ENCODE assay signal across 9 mouse cellular contexts in genomic region chr6:127769275-127770156, GRCm38 (mm10). TPM values are rescaled to one million over a fixed set of nuclear protein-coding genes. Genes with fewer than 3 reads are reported as not detected.
DNase-seq lines count a peak whose midpoint lies in the region; ATAC-seq and TF ChIP-seq lines count a peak whose summit lies in the region.
"Had no signal": no experiment of that assay in that cellular context is flagged by ENCODE, and none has a peak within 500 bp of the region (broad histone marks: within the 10 kb centered on the region; RNA-seq: fewer than 3 reads in every experiment).

Prmt8 (minus strand) TSS chr6:127769472.

- H3K4me1 ChIP-seq in lung, adult 2 months (ENCODE audit: control insufficient read depth, insufficient read depth, low read length), result no peaks in the 10 kb centered on the region
- H3K4me1 ChIP-seq in embryonic facial prominence, embryonic 15.5 days, result peaks cover 39% of the 10 kb centered on the region
- peaks cover 7% of the 10 kb centered on the region; the same call in 1 of the 2 replicates for H3K4me1 ChIP-seq in neural tube, embryonic 11.5 days (ENCODE audit: control insufficient read depth, insufficient read depth, low read length)

- ATAC-seq in embryonic facial prominence, embryonic 15.5 days (ENCODE audit: insufficient number of reproducible peaks, low FRiP score, low TSS enrichment, low read depth), result no peak
- ATAC-seq in neural tube, embryonic 11.5 days (ENCODE audit: insufficient read depth, low FRiP score, low TSS enrichment), result peak; percentile 42

- 3% methylated on average over 35 of the region's 42 CpGs for WGBS in lung, adult 2 months
- 1% methylated on average over 40 of the region's 42 CpGs for WGBS in embryonic facial prominence, embryonic 15.5 days
- WGBS in neural tube, embryonic 11.5 days, result under 1% methylated on average over 31 of the region's 42 CpGs

- no peaks in the 10 kb centered on the region for H3K9me3 ChIP-seq in embryonic facial prominence, embryonic 15.5 days (replicated peaks)
- H3K9me3 ChIP-seq in neural tube, embryonic 11.5 days (ENCODE audit: control insufficient read depth, low read length), result no peaks in the 10 kb centered on the region

- no peak for TF ChIP-seq POLR2A in lung, adult 2 months (IDR thresholded peaks at IDR 0.05; ENCODE audit: borderline replicate concordance, extremely low read depth, low read depth, low read length)

- peaks cover 80% of the 10 kb centered on the region for H3K27me3 ChIP-seq in embryonic facial prominence, embryonic 15.5 days
- H3K27me3 ChIP-seq in neural tube, embryonic 11.5 days (ENCODE audit: control insufficient read depth, insufficient read depth, low read length), result peaks cover 22% of the 10 kb centered on the region

- no peak for DNase-seq in lung, adult 2 months
- DNase-seq in lung, postnatal 25 days (ENCODE audit: low spot score), result no peak
- peak; percentile 41 to 45 for DNase-seq in layer of hippocampus, postnatal 10 days (ENCODE audit: low spot score in 2 of 2)
- DNase-seq in neural tube, embryonic 11.5 days (ENCODE audit: low spot score), result peak; percentile 63
- no peak for DNase-seq in ovary, postnatal 14 days (ENCODE audit: low spot score)
- DNase-seq in gastrocnemius, postnatal 25 days, result no peak
- DNase-seq in adrenal gland, adult 2 months, result no peak

- peak within 1 kb of the TSS; percentile 80 for H3K4me2 ChIP-seq in embryonic facial prominence, embryonic 15.5 days (replicated peaks)
- H3K4me2 ChIP-seq in neural tube, embryonic 11.5 days (ENCODE audit: low read depth), result peak within 1 kb of the TSS; percentile 94

- no peak for TF ChIP-seq CTCF in lung, adult 2 months (IDR thresholded peaks at IDR 0.05; ENCODE audit: insufficient read depth, low read length)

- peak within 1 kb of the TSS; percentile 47 for H3K4me3 ChIP-seq in lung, adult 2 months (replicated peaks; ENCODE audit: extremely low read depth, low read depth, low read length)
- H3K4me3 ChIP-seq in embryonic facial prominence, embryonic 15.5 days (replicated peaks), result peak within 1 kb of the TSS; percentile 43
- H3K4me3 ChIP-seq in neural tube, embryonic 11.5 days (ENCODE audit: low read depth, low read length), result peak within 1 kb of the TSS; percentile 70

- H3K27ac ChIP-seq in embryonic facial prominence, embryonic 15.5 days (replicated peaks), result no peak within 1 kb of the TSS
- peak within 1 kb of the TSS; percentile 77 for H3K27ac ChIP-seq in neural tube, embryonic 11.5 days (ENCODE audit: low read depth, low read length)

- H3K9ac ChIP-seq in embryonic facial prominence, embryonic 15.5 days, result no peak within 1 kb of the TSS
- peak within 1 kb of the TSS; percentile 54 for H3K9ac ChIP-seq in neural tube, embryonic 11.5 days (ENCODE audit: low read length)

- no peaks in the 10 kb centered on the region for H3K36me3 ChIP-seq in embryonic facial prominence, embryonic 15.5 days
- H3K36me3 ChIP-seq in neural tube, embryonic 11.5 days (ENCODE audit: control insufficient read depth, insufficient read depth, low read length), result no peaks in the 10 kb centered on the region

RNA-seq across cellular contexts. Expression of gene Prmt8, which starts in this region (rescaled TPM):
- polyA plus RNA-seq in lung, adult 2 months (2012; rRNA removed), result 2.1 and 4.9 TPM in 2 replicates
- 1.1 and 2.0 TPM in 2 replicates for polyA plus RNA-seq in embryonic facial prominence, embryonic 15.5 days (2015; fragmentation: Nextera tagmentation; extraction: Ambion mirVana)
- 10 to 100 TPM; 81.0 to 84.0 TPM for total RNA-seq in layer of hippocampus, postnatal 10 days (2021)
- polyA plus RNA-seq in neural tube, embryonic 11.5 days (2014; fragmentation: Nextera tagmentation; extraction: Ambion mirVana), result 31.7 and 34.6 TPM in 2 replicates
- total RNA-seq in gastrocnemius, postnatal 25 days (2021), result not detected
- total RNA-seq in adrenal gland, adult 2 months (2021), result not detected
- polyA plus RNA-seq in adrenal gland, adult 2 months (2012; rRNA removed), result not detected in 2 replicates
- polyA plus RNA-seq: liver, embryonic 16.5 days had no signal

Comparison
In these comparisons a context has a peak if more than half of its experiments do, and no peak if none do; other contexts are left out.
1. RNA of gene Prmt8 (total RNA-seq): 81.0 to 84.0 TPM in layer of hippocampus, postnatal 10 days; not detected in adrenal gland, adult 2 months and not detected in gastrocnemius, postnatal 25 days; every median in the first group is over 10 times any median in the second.
2. DNase-seq: peak in layer of hippocampus, postnatal 10 days (2 of 2) and neural tube, embryonic 11.5 days (single experiment); none in lung, adult 2 months (single experiment), lung, postnatal 25 days (single experiment), ovary, postnatal 14 days (single experiment), gastrocnemius, postnatal 25 days (single experiment) and adrenal gland, adult 2 months (single experiment).
3. Peak in every context shown above with its lines, with median percentiles within 50 percentile points of each other: H3K4me3 ChIP-seq.